Mouse (Mus musculus) gastrocnemius, adult 18-20 months (tissue): ENCODE measurements around the gene Exoc3l4. TPM values are rescaled to one million over a fixed set of nuclear protein-coding genes. Genes with fewer than 3 reads are reported as not detected.

Source experiments
- DNase-seq: peaks from one replicate; pipeline ENCODE4 v3.0.0; 2021; ENCODE audit warnings: low spot score
- total RNA-seq, 2 experiments: library from RNA; stranded (reverse); gene quantifications; 2 replicates each; pipeline ENCODE4 v1.2.3; 2021

Exoc3l4 gene
- total RNA-seq, 2 experiments from 2014 or later: 2.0 to 3.4 TPM

- peak; percentile 73 for DNase-seq
Observed at GRCm38 (mm10) chr12:111450359-111450758, 33.5 kb downstream of the Exoc3l4 start.

- no peak for DNase-seq
Observed at GRCm38 (mm10) chr12:111451561-111451960, 34.7 kb downstream of the Exoc3l4 start.

GRCm38 (mm10) chr12:111454021-111454420, 37.2 kb downstream of the Exoc3l4 start:
- DNase-seq: no peak

GRCm38 (mm10) chr12:111454543-111455280, 37.9 kb downstream of the Exoc3l4 start:
- DNase-seq: no peak

- peak; percentile 71 for DNase-seq
Observed at GRCm38 (mm10) chr12:111455311-111455846, 38.6 kb downstream of the Exoc3l4 start.

- DNase-seq: no peak
Observed at GRCm38 (mm10) chr12:111455860-111456259, 39.0 kb downstream of the Exoc3l4 start.

- DNase-seq: peak; percentile 52
Observed at GRCm38 (mm10) chr12:111457742-111458141, 40.9 kb downstream of the Exoc3l4 start.

- no peak for DNase-seq
Observed at GRCm38 (mm10) chr12:111463570-111463969, 46.8 kb downstream of the Exoc3l4 start.

- no peak for DNase-seq
Observed at GRCm38 (mm10) chr12:111466369-111466768, 49.6 kb downstream of the Exoc3l4 start.

GRCm38 (mm10) chr12:111468206-111468605, 51.4 kb downstream of the Exoc3l4 start:
- DNase-seq: no peak

GRCm38 (mm10) chr12:111469507-111469906, 52.7 kb downstream of the Exoc3l4 start:
- DNase-seq: peak; percentile 78

- DNase-seq: no peak
Observed at GRCm38 (mm10) chr12:111471119-111471518, 54.3 kb downstream of the Exoc3l4 start.

- no peak for DNase-seq
Observed at GRCm38 (mm10) chr12:111471721-111472120, 54.9 kb downstream of the Exoc3l4 start.

- DNase-seq: no peak
Observed at GRCm38 (mm10) chr12:111472886-111473285, 56.1 kb downstream of the Exoc3l4 start.

- no peak for DNase-seq
Observed at GRCm38 (mm10) chr12:111474384-111474783, 57.6 kb downstream of the Exoc3l4 start.

- peak; percentile 93 for DNase-seq
Observed at GRCm38 (mm10) chr12:111474893-111475643, 58.3 kb downstream of the Exoc3l4 start.

- no peak for DNase-seq
Observed at GRCm38 (mm10) chr12:111478924-111479323, 62.1 kb downstream of the Exoc3l4 start.

- DNase-seq: peak; percentile 40
Observed at GRCm38 (mm10) chr12:111479917-111480316, 63.1 kb downstream of the Exoc3l4 start.
